Mouse (Mus musculus): ENCODE results near the gene Txlna. TPM values are rescaled to one million over a fixed set of nuclear protein-coding genes. Genes with fewer than 3 reads are reported as not detected.

Txlna gene
- polyA plus RNA-seq (2015; fragmentation: Nextera tagmentation; extraction: Ambion mirVana): 57.4 and 64.5 TPM in 2 replicates

GRCm38 (mm10) chr4:129640638-129641467, at the start of gene Txlna:
Txlna (minus strand) TSS chr4:129641065.
- peak; percentile 97 for DNase-seq (ENCODE audit: low spot score)

GRCm38 (mm10) chr4:129684531-129684930, 43.7 kb upstream of the Txlna start:
- DNase-seq (ENCODE audit: low spot score): no peak

GRCm38 (mm10) chr4:129683901-129684493, 43.1 kb upstream of the Txlna start:
- DNase-seq (ENCODE audit: low spot score): no peak

- no peak for DNase-seq (ENCODE audit: low spot score)
Measured at GRCm38 (mm10) chr4:129681837-129682236, 41.0 kb upstream of the Txlna start.

- no peak for DNase-seq (ENCODE audit: low spot score)
Measured at GRCm38 (mm10) chr4:129672878-129673449, 32.1 kb upstream of the Txlna start.

- DNase-seq (ENCODE audit: low spot score): peak; percentile 82
Measured at GRCm38 (mm10) chr4:129672083-129672877, 31.4 kb upstream of the Txlna start, which contains the start of gene Kpna6. Kpna6 (minus strand) TSS chr4:129672767.

GRCm38 (mm10) chr4:129671491-129672082, 30.7 kb upstream of the Txlna start:
- DNase-seq (ENCODE audit: low spot score): peak; percentile 56

GRCm38 (mm10) chr4:129662255-129662813, 21.5 kb upstream of the Txlna start:
- DNase-seq (ENCODE audit: low spot score): no peak

- DNase-seq (ENCODE audit: low spot score): no peak
Measured at GRCm38 (mm10) chr4:129661584-129661983, 20.7 kb upstream of the Txlna start.

- DNase-seq (ENCODE audit: low spot score): no peak
Measured at GRCm38 (mm10) chr4:129654770-129655169, 13.9 kb upstream of the Txlna start.

- DNase-seq (ENCODE audit: low spot score): no peak
Measured at GRCm38 (mm10) chr4:129650359-129650758, 9.5 kb upstream of the Txlna start.

GRCm38 (mm10) chr4:129648656-129649055, 7.8 kb upstream of the Txlna start:
- no peak for DNase-seq (ENCODE audit: low spot score)

GRCm38 (mm10) chr4:129645204-129645603, 4.3 kb upstream of the Txlna start:
- DNase-seq (ENCODE audit: low spot score): no peak

GRCm38 (mm10) chr4:129641756-129642155, 891 bp upstream of the Txlna start:
- no peak for DNase-seq (ENCODE audit: low spot score)

GRCm38 (mm10) chr4:129640101-129640637, 696 bp downstream of the Txlna start:
- DNase-seq (ENCODE audit: low spot score): no peak

GRCm38 (mm10) chr4:129639221-129639620, 1.6 kb downstream of the Txlna start:
- no peak for DNase-seq (ENCODE audit: low spot score)

- DNase-seq (ENCODE audit: low spot score): no peak
Measured at GRCm38 (mm10) chr4:129633852-129634251, 7.0 kb downstream of the Txlna start.

GRCm38 (mm10) chr4:129631867-129632266, 9.0 kb downstream of the Txlna start:
- DNase-seq (ENCODE audit: low spot score): no peak

- DNase-seq (ENCODE audit: low spot score): no peak
Measured at GRCm38 (mm10) chr4:129630944-129631343, 9.9 kb downstream of the Txlna start.

- DNase-seq (ENCODE audit: low spot score): no peak
Measured at GRCm38 (mm10) chr4:129626035-129626434, 14.8 kb downstream of the Txlna start.
